Mouse (Mus musculus): ENCODE results near the gene 0610040J01Rik. TPM values are rescaled to one million over a fixed set of nuclear protein-coding genes. Genes with fewer than 3 reads are reported as not detected.

0610040J01Rik gene
- polyA plus RNA-seq, 1 experiment from 2014 or later: 1.4 TPM

DNA sequence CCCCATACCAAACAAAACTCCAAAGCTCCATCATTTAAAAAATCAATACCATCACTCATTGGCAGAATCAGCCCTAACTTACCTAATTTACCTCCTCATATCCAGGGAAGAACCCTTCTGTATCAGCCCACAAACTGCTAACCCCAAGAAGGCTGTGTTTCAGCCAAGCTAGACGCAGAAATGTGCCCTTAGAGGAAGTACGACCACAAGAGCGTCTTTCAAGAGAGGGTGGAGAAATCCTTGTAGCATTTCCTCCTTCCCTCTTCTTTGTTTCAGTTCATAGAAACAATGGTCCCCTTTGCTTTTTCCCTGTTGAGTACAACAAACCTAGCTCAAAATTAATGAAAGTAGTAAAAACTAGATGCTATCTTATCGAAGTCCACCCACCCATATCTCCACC is 18.9 kb downstream of the 0610040J01Rik start:
- Histone ChIP-seq H3K9me3 (replicated peaks) (no peaks in the 10 kb centered on the region), H3K4me1 (replicated peaks) (no peaks in the 10 kb centered on the region), H3K4me2 (no peak overlapping the region), H3K9ac (no peak overlapping the region), H3K27ac (no peak overlapping the region), H3K36me3 (no peaks in the 10 kb centered on the region), H3K4me3 (no peak overlapping the region), H3K27me3 (no peaks in the 10 kb centered on the region)
- ATAC-seq (replicated peaks; ENCODE audit: insufficient number of reproducible peaks, insufficient read depth, low FRiP score, low read depth): no peak
- 73% methylated on average over 4 of the region's 4 CpGs for WGBS

DNA sequence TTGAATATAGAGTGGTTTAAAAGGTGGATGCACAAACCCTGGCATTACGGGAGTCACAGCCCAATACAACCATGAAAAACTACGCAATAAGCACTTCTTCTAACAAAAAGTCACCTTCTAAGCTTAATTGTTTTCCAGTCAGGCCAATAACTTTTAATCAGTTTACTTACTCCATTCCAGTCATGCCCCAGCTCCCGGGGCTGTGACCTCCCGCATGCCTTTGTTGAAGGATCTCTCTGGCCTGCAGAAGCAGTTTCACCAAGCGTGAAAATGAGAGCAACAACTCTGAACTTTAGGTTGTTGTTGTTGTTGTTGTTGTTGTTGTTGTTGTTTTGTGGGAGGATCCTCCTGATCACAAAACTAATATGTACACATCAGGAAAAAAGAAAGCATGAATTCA is 21.8 kb downstream of the 0610040J01Rik start:
- no peaks in the 10 kb centered on the region for H3K9me3 ChIP-seq (replicated peaks)
- no peaks in the 10 kb centered on the region for H3K36me3 ChIP-seq
- H3K4me2 ChIP-seq: no peak overlapping the region
- H3K27ac ChIP-seq: no peak overlapping the region
- ATAC-seq (replicated peaks; ENCODE audit: insufficient number of reproducible peaks, insufficient read depth, low FRiP score, low read depth): no peak
- H3K9ac ChIP-seq: no peak overlapping the region
- 69% methylated on average over 5 of the region's 5 CpGs for WGBS
- H3K27me3 ChIP-seq: no peaks in the 10 kb centered on the region
- no peaks in the 10 kb centered on the region for H3K4me1 ChIP-seq (replicated peaks)
- H3K4me3 ChIP-seq: no peak overlapping the region

- no peak overlapping the region for H3K27ac ChIP-seq
- no peak for ATAC-seq (replicated peaks; ENCODE audit: insufficient number of reproducible peaks, insufficient read depth, low FRiP score, low read depth)
- 81% methylated on average over 3 of the region's 3 CpGs for WGBS
- no peak overlapping the region for H3K9ac ChIP-seq
- no peaks in the 10 kb centered on the region for H3K4me1 ChIP-seq (replicated peaks)
- H3K27me3 ChIP-seq: no peaks in the 10 kb centered on the region
- H3K9me3 ChIP-seq (replicated peaks): no peaks in the 10 kb centered on the region
- H3K36me3 ChIP-seq: no peaks in the 10 kb centered on the region
- no peak overlapping the region for H3K4me2 ChIP-seq
- H3K4me3 ChIP-seq: no peak overlapping the region
Observed at GRCm38 (mm10) chr5:63834435-63834834, 22.3 kb downstream of the 0610040J01Rik start.

DNA sequence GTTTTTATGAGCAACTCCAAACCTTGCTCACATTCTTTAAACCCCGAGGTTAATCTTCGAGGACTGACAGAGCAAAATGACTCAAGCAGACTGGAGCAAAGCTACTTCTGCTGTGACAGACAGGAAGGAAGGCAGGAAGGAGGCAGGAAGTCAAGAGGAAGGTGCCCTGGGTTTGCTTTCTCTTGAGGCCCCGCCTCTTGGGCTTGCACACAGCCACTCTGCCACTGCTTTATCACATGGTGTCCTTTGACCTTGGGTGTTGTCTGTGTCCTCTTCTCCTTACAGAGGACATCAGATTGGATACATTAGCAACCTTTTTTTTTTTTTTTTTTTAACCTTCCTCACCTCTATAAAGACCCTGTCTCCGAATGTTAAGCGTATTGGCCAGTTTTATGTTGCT is 25.0 kb downstream of the 0610040J01Rik start:
- Histone ChIP-seq H3K9me3 (replicated peaks) (no peaks in the 10 kb centered on the region), H3K4me3 (no peak overlapping the region), H3K4me2 (no peak overlapping the region), H3K4me1 (replicated peaks) (no peaks in the 10 kb centered on the region), H3K27ac (no peak overlapping the region), H3K27me3 (no peaks in the 10 kb centered on the region), H3K9ac (no peak overlapping the region), H3K36me3 (no peaks in the 10 kb centered on the region)
- ATAC-seq (replicated peaks; ENCODE audit: insufficient number of reproducible peaks, insufficient read depth, low FRiP score, low read depth): no peak
- WGBS: 69% methylated on average over 5 of the region's 5 CpGs

GRCm38 (mm10) chr5:63837851-63838250 is 25.7 kb downstream of the 0610040J01Rik start:
- Histone ChIP-seq H3K4me3 (no peak overlapping the region), H3K27ac (no peak overlapping the region), H3K36me3 (no peaks in the 10 kb centered on the region), H3K4me1 (replicated peaks) (no peaks in the 10 kb centered on the region), H3K4me2 (no peak overlapping the region), H3K27me3 (no peaks in the 10 kb centered on the region), H3K9ac (no peak overlapping the region), H3K9me3 (replicated peaks) (no peaks in the 10 kb centered on the region)
- WGBS: 82% methylated on average over 2 of the region's 2 CpGs
- no peak for ATAC-seq (replicated peaks; ENCODE audit: insufficient number of reproducible peaks, insufficient read depth, low FRiP score, low read depth)

DNA sequence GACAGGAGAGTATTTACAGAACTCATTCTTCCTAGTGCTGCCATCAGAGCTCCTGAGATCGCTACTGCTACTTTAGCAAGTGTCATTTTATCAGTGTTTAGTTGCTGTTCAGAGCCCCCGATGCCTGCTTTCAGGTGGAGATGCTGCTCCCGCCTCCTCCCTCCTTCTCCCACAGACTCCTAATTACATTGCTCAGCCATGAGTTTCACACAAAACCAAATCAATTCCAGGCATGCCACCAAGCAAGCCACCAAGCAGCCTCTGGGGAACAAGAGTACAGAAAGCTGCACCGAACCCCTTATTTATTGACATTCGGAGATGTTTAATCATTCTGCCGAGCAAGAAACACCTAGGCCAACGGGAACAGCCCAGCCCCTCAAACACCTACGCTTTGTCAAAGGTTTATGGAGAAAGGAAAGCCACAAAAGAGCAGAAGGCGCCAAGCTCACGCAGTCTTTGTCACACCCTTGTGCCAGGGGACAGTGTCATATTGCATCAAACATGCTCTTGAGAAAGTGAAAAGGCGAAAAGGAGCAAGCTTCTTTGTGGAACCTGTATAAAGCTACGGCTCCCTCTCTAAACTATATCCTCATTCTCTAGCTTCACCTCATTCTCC is 27.7 kb downstream of the 0610040J01Rik start:
- Histone ChIP-seq H3K9ac (no peak overlapping the region), H3K27me3 (no peaks in the 10 kb centered on the region), H3K4me2 (no peak overlapping the region), H3K4me3 (no peak overlapping the region), H3K36me3 (no peaks in the 10 kb centered on the region), H3K9me3 (replicated peaks) (no peaks in the 10 kb centered on the region), H3K27ac (no peak overlapping the region), H3K4me1 (replicated peaks) (no peaks in the 10 kb centered on the region)
- ATAC-seq (replicated peaks; ENCODE audit: insufficient number of reproducible peaks, insufficient read depth, low FRiP score, low read depth): no peak
- 73% methylated on average over 12 of the region's 12 CpGs for WGBS

DNA sequence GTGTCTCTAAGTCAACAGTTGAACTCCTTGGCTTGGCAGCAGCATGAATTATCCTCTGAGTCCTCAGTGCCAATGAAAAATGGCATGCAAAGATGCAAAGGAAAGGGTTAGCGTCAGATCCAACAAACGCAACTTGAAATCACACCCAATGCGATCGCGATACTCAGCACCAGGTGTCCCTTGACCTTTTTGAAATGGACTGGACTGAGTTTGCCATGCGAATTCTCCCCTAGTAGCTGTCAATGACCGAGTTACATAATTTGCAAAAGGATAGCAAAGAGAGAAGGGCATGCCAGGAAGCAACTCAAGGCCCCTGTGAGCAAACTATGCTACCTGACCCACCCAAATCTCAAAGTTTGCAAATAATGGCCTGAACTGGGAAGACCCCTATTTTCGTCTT is 34.9 kb downstream of the 0610040J01Rik start:
- Histone ChIP-seq H3K36me3 (no peaks in the 10 kb centered on the region), H3K4me1 (replicated peaks) (no peaks in the 10 kb centered on the region), H3K27me3 (no peaks in the 10 kb centered on the region), H3K9me3 (replicated peaks) (no peaks in the 10 kb centered on the region), H3K4me3 (no peak overlapping the region), H3K4me2 (no peak overlapping the region), H3K27ac (no peak overlapping the region), H3K9ac (no peak overlapping the region)
- no peak for ATAC-seq (replicated peaks; ENCODE audit: insufficient number of reproducible peaks, insufficient read depth, low FRiP score, low read depth)
- WGBS: 90% methylated on average over 8 of the region's 8 CpGs

DNA sequence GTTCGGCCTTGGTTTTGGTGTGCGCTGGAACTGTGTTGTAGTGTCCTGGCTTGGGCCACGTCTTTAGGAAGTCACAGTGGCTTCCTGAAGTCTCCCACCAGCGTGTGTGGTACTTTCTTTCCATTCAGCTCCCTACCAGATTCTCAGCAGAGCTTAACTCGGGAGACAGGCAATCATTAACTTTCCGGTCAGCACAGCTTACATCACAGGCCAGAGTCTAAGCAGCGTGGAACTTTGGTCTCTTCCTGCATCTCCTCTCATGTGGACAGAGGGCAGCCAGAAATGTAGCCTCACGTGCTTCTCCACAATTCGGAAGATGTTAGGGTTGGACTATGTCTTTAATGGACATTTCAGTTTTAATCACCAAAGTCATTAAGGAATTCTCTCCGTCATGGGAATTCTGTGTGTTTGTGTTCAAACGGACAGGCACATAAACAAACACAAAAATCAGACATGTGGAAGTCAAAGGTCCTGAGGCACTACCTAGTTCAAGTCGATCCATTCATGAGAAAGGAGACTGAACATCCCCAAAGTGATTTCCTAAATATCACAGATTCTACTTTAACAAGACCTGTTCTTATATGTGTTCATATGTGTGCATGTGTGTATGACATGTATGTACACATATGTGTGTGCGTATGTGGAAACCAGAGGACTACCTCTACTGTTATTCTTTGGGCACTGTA is 35.5 kb downstream of the 0610040J01Rik start:
- Histone ChIP-seq H3K9ac (no peak overlapping the region), H3K36me3 (no peaks in the 10 kb centered on the region), H3K4me2 (no peak overlapping the region), H3K4me3 (no peak overlapping the region), H3K9me3 (replicated peaks) (no peaks in the 10 kb centered on the region), H3K4me1 (replicated peaks) (no peaks in the 10 kb centered on the region), H3K27ac (no peak overlapping the region), H3K27me3 (no peaks in the 10 kb centered on the region)
- ATAC-seq (replicated peaks; ENCODE audit: insufficient number of reproducible peaks, insufficient read depth, low FRiP score, low read depth): no peak
- WGBS: 84% methylated on average over 13 of the region's 13 CpGs

DNA sequence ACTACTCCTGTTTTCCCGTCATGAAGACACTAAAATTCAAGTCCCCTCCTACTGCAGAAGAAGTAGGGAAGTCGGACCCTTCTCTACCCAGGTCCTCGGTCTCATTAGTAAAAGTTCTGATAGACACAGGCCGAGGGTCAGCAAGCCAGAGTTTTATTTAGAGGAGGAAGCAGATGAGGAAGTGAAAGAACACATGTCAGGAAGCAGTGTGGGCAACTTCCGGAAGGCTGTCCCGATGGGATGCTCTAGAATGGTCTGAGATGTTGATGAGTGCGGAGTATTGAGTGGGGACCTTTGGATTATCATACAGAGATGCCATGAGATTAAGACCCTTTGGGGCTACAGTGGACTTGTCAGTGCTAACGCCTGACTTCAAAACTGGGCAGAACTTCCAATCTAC is 46.7 kb downstream of the 0610040J01Rik start:
- Histone ChIP-seq H3K36me3 (no peaks in the 10 kb centered on the region), H3K9me3 (replicated peaks) (no peaks in the 10 kb centered on the region), H3K4me2 (no peak overlapping the region), H3K4me3 (no peak overlapping the region), H3K9ac (no peak overlapping the region), H3K27me3 (no peaks in the 10 kb centered on the region), H3K4me1 (replicated peaks) (no peaks in the 10 kb centered on the region), H3K27ac (no peak overlapping the region)
- 72% methylated on average over 8 of the region's 8 CpGs for WGBS
- no peak for ATAC-seq (replicated peaks; ENCODE audit: insufficient number of reproducible peaks, insufficient read depth, low FRiP score, low read depth)

DNA sequence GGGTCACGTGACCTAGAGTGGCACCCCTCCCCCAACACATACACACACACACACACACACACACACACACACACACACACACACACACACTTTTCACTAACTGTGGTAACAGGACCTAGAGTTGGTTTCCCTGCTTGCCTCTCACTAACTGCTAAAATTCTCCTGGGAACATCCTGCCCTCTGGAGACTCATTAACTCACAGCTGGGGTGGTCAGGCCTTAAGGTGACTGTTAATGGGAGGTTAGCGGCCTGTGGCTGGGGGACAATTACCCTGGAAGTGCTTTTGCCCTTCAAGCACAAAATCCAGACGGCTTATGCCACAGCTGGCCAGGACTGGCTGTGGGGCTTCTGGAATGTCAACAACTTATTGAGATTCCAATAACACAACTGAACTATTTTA is 55.3 kb downstream of the 0610040J01Rik start:
- Histone ChIP-seq H3K27me3 (no peaks in the 10 kb centered on the region), H3K4me1 (replicated peaks) (0 out of 2 replicates have a peak, but pooled peaks cover 4% of the 10 kb centered on the region), H3K9me3 (replicated peaks) (no peaks in the 10 kb centered on the region), H3K4me3 (no peak overlapping the region), H3K9ac (no peak overlapping the region), H3K4me2 (no peak overlapping the region), H3K27ac (no peak overlapping the region), H3K36me3 (no peaks in the 10 kb centered on the region)
- 42% methylated on average over 3 of the region's 3 CpGs for WGBS
- ATAC-seq (replicated peaks; ENCODE audit: insufficient number of reproducible peaks, insufficient read depth, low FRiP score, low read depth): no peak

- no peaks in the 10 kb centered on the region for H3K27me3 ChIP-seq
- no peak overlapping the region for H3K4me3 ChIP-seq
- H3K9ac ChIP-seq: no peak overlapping the region
- no peak for ATAC-seq (replicated peaks; ENCODE audit: insufficient number of reproducible peaks, insufficient read depth, low FRiP score, low read depth)
- H3K27ac ChIP-seq: no peak overlapping the region
- no peaks in the 10 kb centered on the region for H3K36me3 ChIP-seq
- no peak overlapping the region for H3K4me2 ChIP-seq
- 0 out of 2 replicates have a peak, but pooled peaks cover 4% of the 10 kb centered on the region for H3K4me1 ChIP-seq (replicated peaks)
- H3K9me3 ChIP-seq (replicated peaks): no peaks in the 10 kb centered on the region
- WGBS: 68% methylated on average over 17 of the region's 17 CpGs
Observed at GRCm38 (mm10) chr5:63872176-63872932, 60.2 kb downstream of the 0610040J01Rik start.
